Mouse (Mus musculus) ES-Bruce4 (cell line): ENCODE measurements at regions not wholly inside any gene's neighbourhood (a gene's known extent, or its start where the extent isn't known, plus 50 kb on each side); places are given as distances from the start of the nearest gene placed in this dataset.

Experiments
- H3K27ac ChIP-seq: 2 replicates; pipeline ENCODE4 v1.5.1; 2012; ENCODE audit warnings: low read length, inconsistent platforms; ENCODE audit not compliant: insufficient read depth
- H3K27me3 ChIP-seq: 2 replicates; pipeline ENCODE4 v1.6.1; 2012; ENCODE audit warnings: mild to moderate bottlenecking, low read length, inconsistent platforms; ENCODE audit not compliant: control insufficient read depth, poor library complexity, insufficient read depth, severe bottlenecking
- H3K36me3 ChIP-seq: 2 replicates; pipeline ENCODE4 v1.6.1; 2012; ENCODE audit warnings: inconsistent platforms, mild to moderate bottlenecking, low read length, moderate library complexity; ENCODE audit not compliant: control insufficient read depth, poor library complexity, insufficient read depth, severe bottlenecking
- H3K4me1 ChIP-seq: one replicate; pipeline ENCODE4 v1.8.1; 2011; ENCODE audit warnings: low read length; ENCODE audit not compliant: control insufficient read depth, insufficient read depth
- H3K4me3 ChIP-seq: 2 replicates; pipeline ENCODE4 v1.5.1; 2011; ENCODE audit warnings: low read depth, mild to moderate bottlenecking, low read length
- H3K9ac ChIP-seq: 2 replicates; pipeline ENCODE4 v1.6.1; 2012; ENCODE audit warnings: low read depth, mild to moderate bottlenecking, inconsistent platforms; ENCODE audit not compliant: poor library complexity, severe bottlenecking
- H3K9me3 ChIP-seq: replicated peaks from 2 replicates; pipeline ENCODE4 v1.6.1; 2012; ENCODE audit warnings: mild to moderate bottlenecking, low read length, inconsistent platforms; ENCODE audit not compliant: control insufficient read depth, poor library complexity, insufficient read depth, severe bottlenecking
- CTCF ChIP-seq: IDR thresholded peaks from one replicate; pipeline ENCODE4 v1.8.1; 2011; ENCODE audit warnings: low read depth, low read length
- EP300 ChIP-seq: IDR thresholded peaks from 2 replicates; pipeline ENCODE4 v1.6.1; 2011; ENCODE audit warnings: low read depth, low read length; ENCODE audit not compliant: insufficient read depth
- POLR2A ChIP-seq: IDR thresholded peaks from one replicate; pipeline ENCODE4 v1.8.1; 2011; ENCODE audit warnings: low read length; ENCODE audit not compliant: insufficient read depth

- peak overlapping the region; percentile 75 for H3K27ac ChIP-seq
Observed at GRCm38 (mm10) chr19:56664944-56665663, 56.9 kb upstream of the Adrb1 start.

GRCm38 (mm10) chr19:56665972-56666371, 56.0 kb upstream of the Adrb1 start:
- H3K27me3 ChIP-seq = no peaks in the 10 kb centered on the region
- H3K27ac ChIP-seq = peak overlapping the region; percentile 90
- TF ChIP-seq EP300 (peak; percentile 39; the same call in 1 of the 2 replicates), POLR2A (no peak)

More at GRCm38 (mm10) chr19:56664944-56665663, 56.9 kb upstream of the Adrb1 start:
- H3K9ac ChIP-seq = no peak overlapping the region
- peaks cover 3% of the 10 kb centered on the region for H3K4me1 ChIP-seq
- H3K9me3 ChIP-seq = no peaks in the 10 kb centered on the region
- H3K27me3 ChIP-seq = no peaks in the 10 kb centered on the region
- H3K4me3 ChIP-seq = no peak overlapping the region
- TF ChIP-seq POLR2A (no peak), EP300 (no peak), CTCF (no peak)
- no peaks in the 10 kb centered on the region for H3K36me3 ChIP-seq

GRCm38 (mm10) chr19:56667903-56668302, 54.1 kb upstream of the Adrb1 start:
- no peak overlapping the region for H3K9ac ChIP-seq
- H3K9me3 ChIP-seq = no peaks in the 10 kb centered on the region
- H3K27ac ChIP-seq = no peak overlapping the region
- TF ChIP-seq EP300 (no peak), CTCF (no peak), POLR2A (no peak)
- peaks cover 3% of the 10 kb centered on the region for H3K4me1 ChIP-seq
- no peak overlapping the region for H3K4me3 ChIP-seq
- no peaks in the 10 kb centered on the region for H3K36me3 ChIP-seq
- H3K27me3 ChIP-seq = no peaks in the 10 kb centered on the region

More at GRCm38 (mm10) chr19:56665972-56666371, 56.0 kb upstream of the Adrb1 start:
- H3K9me3 ChIP-seq = no peaks in the 10 kb centered on the region
- H3K4me1 ChIP-seq = peaks cover 3% of the 10 kb centered on the region
- H3K4me3 ChIP-seq = no peak overlapping the region
- H3K9ac ChIP-seq = no peak overlapping the region
- H3K36me3 ChIP-seq = no peaks in the 10 kb centered on the region

- Histone ChIP-seq H3K27ac (no peak overlapping the region), H3K4me1 (no peaks in the 10 kb centered on the region)
- TF ChIP-seq CTCF = no peak
- no peak for TF ChIP-seq EP300
- no peak for TF ChIP-seq POLR2A
Observed at GRCm38 (mm10) chr19:56668991-56669390, 53.0 kb upstream of the Adrb1 start.

GRCm38 (mm10) chr19:56669468-56669867, 52.5 kb upstream of the Adrb1 start:
- H3K9me3 ChIP-seq = no peaks in the 10 kb centered on the region
- TF ChIP-seq EP300 (no peak), CTCF (no peak), POLR2A (no peak)
- H3K4me3 ChIP-seq = no peak overlapping the region
- no peaks in the 10 kb centered on the region for H3K36me3 ChIP-seq
- no peak overlapping the region for H3K9ac ChIP-seq
- no peaks in the 10 kb centered on the region for H3K4me1 ChIP-seq
- no peaks in the 10 kb centered on the region for H3K27me3 ChIP-seq
- no peak overlapping the region for H3K27ac ChIP-seq

More at GRCm38 (mm10) chr19:56668991-56669390, 53.0 kb upstream of the Adrb1 start:
- no peaks in the 10 kb centered on the region for H3K27me3 ChIP-seq
- H3K9ac ChIP-seq = no peak overlapping the region
- no peaks in the 10 kb centered on the region for H3K36me3 ChIP-seq
- no peak overlapping the region for H3K4me3 ChIP-seq
- H3K9me3 ChIP-seq = no peaks in the 10 kb centered on the region
